Mouse (Mus musculus) megakaryocyte, adult 5-6 weeks (primary cell): ENCODE data around the gene M1ap. TPM values are rescaled to one million over a fixed set of nuclear protein-coding genes. Genes with fewer than 3 reads are reported as not detected.

Experiments used
- ATAC-seq: 2 replicates; pipeline ENCODE4 v1.8.0; 2016; ENCODE audit warnings: mild to moderate bottlenecking, inconsistent platforms; ENCODE audit not compliant: poor library complexity, severe bottlenecking
- total RNA-seq, 2 experiments: library from RNA; stranded (forward) in 1 of 2; stranded (reverse) in 1 of 2; fragments of 153-499, 151-499 nt in 1 of 2; fragments of 221-1000, 200-1000 nt in 1 of 2; gene quantifications; 2 replicates each; pipeline versions ENCODE4 v1.2.3 to v1.2.4; 2015 to 2017

M1ap gene
- total RNA-seq, 2 experiments from 2014 or later, result 0.98 to 3.5 TPM

- no peak for ATAC-seq
These were observed 12.0 kb upstream of the M1ap start for GRCm38 (mm10) chr6:82934616-82935230.

- peak; percentile 80 for ATAC-seq
These were observed 7.4 kb upstream of the M1ap start, which contains the start of gene Sema4f for GRCm38 (mm10) chr6:82939167-82939912. Gene Sema4f (minus strand): TSS chr6:82939769.

DNA sequence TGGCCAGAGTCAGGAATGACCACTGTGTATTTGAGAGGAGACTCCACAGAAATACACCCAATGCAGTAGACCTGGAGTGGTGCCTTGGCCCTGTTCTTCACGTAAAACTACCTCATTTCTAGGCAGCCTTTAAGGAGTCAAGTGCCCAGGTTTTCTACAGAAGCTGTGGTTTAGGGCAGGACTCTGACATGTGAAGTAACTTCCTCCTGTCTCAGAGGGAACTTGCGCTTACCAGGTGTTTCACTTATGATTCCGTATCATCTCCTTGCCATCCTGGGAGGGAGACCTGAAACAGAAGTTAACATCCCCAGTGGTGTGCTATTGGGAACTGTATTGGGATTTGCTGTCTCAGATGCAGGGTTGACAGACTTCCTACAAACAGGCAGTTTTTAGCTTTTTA is 5.9 kb upstream of the M1ap start:
- peak; percentile 89 for ATAC-seq

- peak; percentile 47; the same call in 1 of the 2 replicates for ATAC-seq
These were observed 952 bp upstream of the M1ap start for GRCm38 (mm10) chr6:82945750-82946149.

DNA sequence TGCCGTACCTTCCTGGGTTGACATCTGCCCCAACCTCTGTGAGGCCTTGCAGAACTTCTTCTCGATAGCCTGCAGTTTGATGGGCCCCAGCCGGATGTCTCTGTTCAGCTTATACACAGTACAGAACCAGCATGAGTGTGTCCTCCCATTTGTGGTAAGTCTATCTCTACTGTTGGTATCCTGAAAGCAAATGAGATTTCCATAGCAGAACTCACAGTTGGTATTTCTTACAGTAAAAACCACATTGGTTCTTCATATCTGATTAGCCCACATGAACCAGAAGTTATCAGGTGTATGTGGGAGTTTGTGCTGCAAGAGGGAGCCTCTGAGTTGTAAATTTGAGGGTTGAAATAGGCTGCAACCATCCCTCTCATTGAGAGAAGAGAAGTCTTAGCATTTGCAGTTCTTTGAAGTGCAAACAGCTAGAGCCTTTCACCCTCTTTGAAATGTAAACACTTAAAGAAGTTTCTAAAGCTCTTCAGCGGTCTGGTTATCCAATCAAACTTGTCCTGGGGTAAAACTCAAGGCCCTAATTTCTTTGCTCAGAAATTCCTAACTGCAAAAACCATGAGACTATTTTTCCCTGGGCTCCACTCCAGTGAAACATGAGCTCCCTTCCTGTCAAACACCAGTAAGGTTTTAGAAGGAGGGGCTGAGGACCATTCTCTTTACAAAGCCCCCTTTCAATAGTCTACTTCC is 10.0 kb downstream of the M1ap start:
- ATAC-seq, result peak; percentile 43

DNA sequence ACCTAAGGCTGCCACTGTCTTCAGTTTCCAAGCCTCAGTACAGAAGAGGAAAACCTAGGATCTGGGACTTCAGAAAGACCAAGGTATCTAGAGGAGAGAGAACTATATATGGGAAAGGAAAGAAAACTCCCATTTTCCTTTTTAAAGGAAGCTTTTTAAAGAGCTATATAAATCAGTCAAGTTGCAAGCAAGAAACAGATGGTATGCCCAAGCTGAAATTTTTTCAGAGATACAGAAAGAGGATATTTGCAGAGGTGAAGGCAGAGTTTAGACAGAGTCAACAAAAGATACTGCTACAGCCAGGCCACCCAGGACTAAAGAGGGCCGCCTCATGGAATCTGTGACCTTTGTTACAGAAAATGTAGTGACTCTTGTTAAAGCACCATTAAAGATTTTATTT is 15.0 kb downstream of the M1ap start:
- ATAC-seq, result no peak

- ATAC-seq, result no peak
These were observed 22.8 kb downstream of the M1ap start for GRCm38 (mm10) chr6:82969249-82970084.

GRCm38 (mm10) chr6:82971031-82971430 is 24.3 kb downstream of the M1ap start:
- ATAC-seq, result peak; percentile 95

DNA sequence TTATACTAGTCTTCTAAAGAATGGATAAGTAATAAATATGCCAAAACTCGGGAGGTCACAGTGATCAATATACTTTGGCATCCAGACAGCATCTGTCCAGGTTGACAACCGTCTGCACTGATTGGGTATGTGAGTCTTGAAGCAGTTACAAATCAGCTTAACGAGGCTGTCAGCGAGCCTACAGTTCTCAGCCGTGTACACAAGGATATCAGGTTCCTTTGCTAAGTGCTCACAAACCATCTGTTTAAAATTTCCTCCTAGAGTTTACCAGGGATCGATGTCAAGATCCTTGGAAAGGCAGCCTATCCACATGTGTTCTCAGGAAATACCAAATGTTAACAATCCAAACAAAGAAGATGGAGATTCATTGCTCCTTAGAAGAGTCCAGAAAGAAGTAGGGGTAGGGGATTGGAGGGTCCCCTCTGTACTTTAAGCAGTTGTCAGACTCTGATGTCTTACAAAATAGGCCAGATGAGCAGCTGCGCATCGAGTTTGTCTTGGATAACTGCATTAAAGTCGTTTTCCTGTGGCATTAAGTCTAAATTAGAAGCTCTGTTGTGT is 40.8 kb downstream of the M1ap start:
- ATAC-seq, result no peak

- ATAC-seq, result no peak
These were observed 47.0 kb downstream of the M1ap start for GRCm38 (mm10) chr6:82993696-82994095.

DNA sequence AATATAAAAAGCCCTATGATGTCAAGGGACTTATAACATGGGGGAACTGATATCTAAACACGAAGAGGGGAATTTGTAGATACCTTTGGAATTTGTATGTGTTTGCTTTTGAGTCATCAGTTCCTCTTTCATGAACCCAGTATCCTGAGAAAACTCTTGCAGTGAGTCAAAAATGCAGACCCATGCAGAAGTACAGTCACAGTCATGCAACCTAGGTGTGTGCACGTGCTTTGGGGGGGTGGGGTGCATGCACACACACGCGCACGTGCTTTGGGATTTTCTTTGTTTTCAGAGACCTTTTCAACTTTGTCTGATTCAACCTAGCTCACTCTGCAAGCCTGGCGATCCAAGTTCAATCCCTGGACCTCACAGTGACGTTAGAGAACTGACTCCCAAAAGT is 47.7 kb downstream of the M1ap start:
- no peak for ATAC-seq

GRCm38 (mm10) chr6:82996740-82997315 is 50.1 kb downstream of the M1ap start:
- peak; percentile 94 for ATAC-seq

GRCm38 (mm10) chr6:82997511-82998102 is 50.9 kb downstream of the M1ap start:
- peak; percentile 34 for ATAC-seq

DNA sequence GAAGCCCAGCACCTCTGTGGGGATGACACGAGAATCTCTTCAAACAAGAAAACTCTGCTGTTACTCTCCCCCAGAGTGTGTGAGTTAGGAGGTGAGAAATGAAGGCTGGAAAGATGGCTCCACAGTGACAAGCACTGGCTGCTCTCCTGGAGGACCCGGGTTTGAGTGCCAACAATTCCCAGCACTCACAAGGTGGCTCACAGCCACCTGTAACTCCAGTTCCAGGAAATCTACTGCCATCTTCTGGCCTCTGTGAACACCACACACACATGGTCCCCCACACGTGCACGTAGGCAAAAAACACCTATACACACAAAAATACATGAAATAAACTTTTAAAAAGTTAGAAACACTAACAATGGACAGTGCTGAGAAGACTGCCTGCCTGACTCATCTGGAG is 51.6 kb downstream of the M1ap start:
- no peak for ATAC-seq

GRCm38 (mm10) chr6:82999986-83000385 is 53.3 kb downstream of the M1ap start:
- ATAC-seq, result no peak

- ATAC-seq, result no peak
These were observed 56.4 kb downstream of the M1ap start for GRCm38 (mm10) chr6:83003082-83003481.

GRCm38 (mm10) chr6:83003850-83004249 is 57.1 kb downstream of the M1ap start:
- no peak for ATAC-seq

GRCm38 (mm10) chr6:83004309-83004708 is 57.6 kb downstream of the M1ap start:
- no peak for ATAC-seq

DNA sequence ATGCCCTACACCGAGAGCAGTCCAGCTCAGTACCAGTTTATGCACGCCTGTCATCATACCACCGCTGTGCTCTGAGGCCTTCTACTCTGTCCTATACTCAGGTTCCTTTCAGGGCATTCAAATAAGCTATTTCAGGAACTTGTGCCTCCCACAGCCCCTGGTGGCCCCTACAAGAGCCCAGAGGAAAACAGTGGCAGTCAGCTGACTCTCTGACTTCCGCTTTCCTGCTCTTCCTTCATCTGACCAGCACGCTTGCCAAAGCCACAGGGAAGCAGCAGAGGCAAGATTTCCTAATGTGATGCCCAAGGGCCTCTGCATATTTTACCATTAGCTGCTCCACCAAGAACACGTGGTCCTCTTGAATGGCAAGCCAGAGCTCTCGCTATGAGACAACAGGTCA is 58.2 kb downstream of the M1ap start:
- ATAC-seq, result peak; percentile 86
